Mouse (Mus musculus) urinary bladder, adult 18-20 months (tissue): ENCODE measurements around the gene Ubald2.
A peak's percentile ranks its signal among the peaks of the same experiment; 100 is the strongest.
"Not testable (repeated sequence)": the region's sequence is repeated elsewhere in the genome, so short reads cannot be mapped to it uniquely, and the experiment has no call there.

Experiments used
- DNase-seq, 2 experiments: peaks; one replicate each; pipeline ENCODE4 v3.0.0; 2022; ENCODE audit warnings: low spot score in 2 of 2, mixed read lengths in 2 of 2

Ubald2 gene

DNA sequence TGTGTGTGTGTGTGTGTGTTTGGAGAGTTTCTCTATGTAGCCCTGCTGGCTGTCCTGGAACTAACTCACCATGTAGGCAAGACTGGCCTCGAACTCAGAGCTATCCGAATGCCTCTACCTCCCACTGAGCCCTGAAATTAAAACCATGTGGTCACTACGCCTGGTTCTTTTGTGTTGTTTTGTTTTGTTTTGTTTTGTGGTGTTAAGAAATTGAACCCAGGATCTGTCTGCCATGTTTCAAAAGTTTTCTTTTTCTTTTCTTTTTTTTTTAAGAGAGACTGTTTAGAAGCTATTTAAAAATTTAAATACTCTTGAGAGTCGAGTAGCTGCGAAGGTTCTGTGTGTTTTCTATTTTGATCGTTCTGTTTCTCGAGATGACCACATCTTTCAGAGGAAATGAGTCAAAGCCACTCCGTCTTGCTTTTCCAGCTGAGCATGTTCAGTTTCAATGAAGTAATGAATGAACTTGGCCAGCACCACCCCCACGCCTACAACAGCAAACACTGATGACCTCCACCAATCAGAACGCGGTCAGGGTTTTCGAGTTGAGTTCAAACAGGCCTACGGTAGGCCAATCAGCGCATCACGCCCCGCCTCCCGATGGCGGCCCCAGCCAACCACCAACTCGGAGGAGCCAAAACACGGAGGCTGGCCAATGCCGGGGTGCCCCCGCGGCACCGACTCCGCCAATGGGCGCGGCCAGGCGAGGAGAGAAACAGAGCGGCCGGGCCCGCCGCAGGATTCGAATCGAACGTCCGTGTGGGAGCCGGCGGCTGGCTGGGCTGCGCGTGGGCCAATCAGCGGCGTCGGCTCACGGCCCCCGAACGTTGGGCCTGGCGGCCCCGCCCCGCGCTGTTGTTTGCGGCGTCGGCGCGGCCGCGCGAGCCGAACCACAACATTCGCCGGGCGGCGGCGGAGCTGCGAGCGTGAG, at the start of gene Ubald2:
Gene Ubald2, plus strand, starts transcription at position 739 of the 931 bp plus-strand sequence.
- peak; percentile 94 to 100 for DNase-seq

DNA sequence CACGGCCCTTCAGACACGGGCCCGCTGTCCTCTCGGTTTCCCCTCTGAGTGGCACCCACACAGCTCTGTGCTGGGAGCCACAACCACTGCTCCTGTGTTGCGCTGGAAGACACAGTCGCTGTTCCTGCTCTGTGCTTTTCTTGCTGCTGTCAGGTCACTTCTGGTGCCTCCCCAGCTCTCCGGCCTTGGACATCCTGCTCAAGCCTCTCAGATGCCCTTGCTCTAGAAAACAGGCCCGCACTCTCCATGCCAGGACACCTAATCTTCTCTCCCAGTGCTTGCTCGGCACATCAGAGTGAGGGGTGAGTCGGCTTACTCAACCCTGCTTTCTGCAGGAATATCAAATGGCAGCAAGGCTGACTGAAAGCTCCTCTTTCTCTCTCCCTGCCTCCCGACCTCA, 49.7 kb upstream of the Ubald2 start:
- DNase-seq = no peak

GRCm38 (mm10) chr11:116385999-116386398, 47.9 kb upstream of the Ubald2 start:
- no peak for DNase-seq

GRCm38 (mm10) chr11:116387086-116388071, 46.5 kb upstream of the Ubald2 start:
- DNase-seq = no peak

- DNase-seq = no peak
Measured at GRCm38 (mm10) chr11:116388841-116389480, 44.9 kb upstream of the Ubald2 start.

DNA sequence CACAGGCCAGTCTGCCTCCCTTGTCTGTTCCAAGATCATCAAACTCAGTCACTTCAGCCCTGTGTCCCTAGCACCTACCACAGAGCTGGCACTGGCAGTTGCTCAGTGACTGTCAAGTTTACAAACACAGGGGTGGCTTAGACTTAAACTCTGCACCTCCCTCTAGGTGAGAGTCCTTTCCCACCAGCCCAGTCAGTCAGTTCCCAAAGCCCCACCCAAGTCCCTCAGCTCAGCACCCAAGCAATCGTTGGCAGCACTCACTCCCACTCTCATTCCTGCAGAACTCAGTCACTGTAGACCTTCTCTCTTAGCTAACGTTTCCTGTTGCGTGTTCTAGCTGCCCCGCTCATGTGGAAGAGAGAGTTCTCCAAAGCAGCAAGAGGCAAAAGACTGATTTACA, 39.1 kb upstream of the Ubald2 start:
- no peak for DNase-seq

- DNase-seq = no peak
Measured at GRCm38 (mm10) chr11:116396276-116396933, 37.5 kb upstream of the Ubald2 start.

GRCm38 (mm10) chr11:116396934-116397330, 37.0 kb upstream of the Ubald2 start:
- DNase-seq = no peak

DNA sequence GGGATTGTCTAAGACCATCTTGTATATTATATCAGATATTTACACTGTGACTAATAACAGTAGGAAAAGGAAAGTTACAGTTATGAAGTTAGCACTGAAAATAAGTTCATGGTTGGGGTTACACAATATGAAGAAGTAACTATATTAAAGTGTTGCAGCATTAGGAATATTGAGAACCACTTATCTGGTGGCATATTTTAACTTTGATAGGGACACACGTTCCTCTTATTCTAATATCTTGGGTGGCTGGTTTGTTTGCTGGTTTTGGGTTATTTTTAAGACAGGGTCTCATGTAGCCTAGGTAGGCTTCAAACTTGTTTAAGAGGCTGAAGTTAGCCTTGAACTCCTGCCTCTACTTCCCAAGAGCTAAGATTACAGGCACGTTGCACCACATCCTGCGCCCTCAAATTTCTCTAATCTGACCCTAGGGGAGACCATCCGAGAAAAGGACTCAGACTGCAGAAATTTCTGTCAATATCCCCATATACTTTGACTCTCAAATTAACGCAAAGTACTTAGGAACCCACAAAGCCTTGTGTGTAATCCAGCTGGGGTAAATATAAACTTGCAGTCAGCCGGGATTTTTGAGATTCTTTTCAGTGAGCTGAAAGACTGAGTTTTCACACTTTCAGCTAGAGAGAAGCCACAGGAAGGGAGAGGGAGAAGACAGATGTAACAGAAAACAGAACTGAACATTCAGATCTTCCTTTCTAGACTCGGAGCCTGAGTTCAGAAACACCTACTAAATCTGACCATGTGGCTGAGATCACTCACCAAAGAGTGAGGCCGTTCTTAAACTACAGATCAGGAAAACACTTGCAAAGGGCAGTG, 36.2 kb upstream of the Ubald2 start:
- DNase-seq = no peak

GRCm38 (mm10) chr11:116398348-116398677, 35.6 kb upstream of the Ubald2 start:
- DNase-seq = no peak

GRCm38 (mm10) chr11:116400560-116400959, 33.3 kb upstream of the Ubald2 start:
- DNase-seq = no peak

- DNase-seq = no peak
Measured at GRCm38 (mm10) chr11:116405601-116406000, 28.3 kb upstream of the Ubald2 start.

DNA sequence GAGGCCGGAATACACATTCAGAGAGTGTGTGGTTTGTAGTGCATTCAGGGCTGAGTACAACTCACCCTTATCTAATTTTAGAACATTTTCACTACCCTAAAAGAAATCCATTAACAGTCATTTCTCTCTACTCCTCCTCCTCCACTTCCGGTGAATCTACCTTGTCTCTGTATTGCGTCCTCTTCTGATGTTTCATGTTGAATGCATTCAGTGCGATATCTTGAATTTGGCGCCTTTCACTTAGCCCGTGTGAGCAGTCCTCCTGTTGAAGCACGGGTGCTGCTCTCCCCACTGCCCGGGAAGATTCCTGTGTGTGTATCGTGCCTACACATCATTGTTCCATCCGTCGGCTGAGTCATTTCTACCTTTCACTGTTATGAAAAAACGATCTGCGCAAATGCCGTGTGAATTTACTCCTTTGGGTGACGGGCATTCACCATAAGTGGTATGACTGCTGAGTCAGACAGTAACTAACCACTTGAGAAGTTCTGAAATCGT, 27.6 kb upstream of the Ubald2 start:
- no peak for DNase-seq

DNA sequence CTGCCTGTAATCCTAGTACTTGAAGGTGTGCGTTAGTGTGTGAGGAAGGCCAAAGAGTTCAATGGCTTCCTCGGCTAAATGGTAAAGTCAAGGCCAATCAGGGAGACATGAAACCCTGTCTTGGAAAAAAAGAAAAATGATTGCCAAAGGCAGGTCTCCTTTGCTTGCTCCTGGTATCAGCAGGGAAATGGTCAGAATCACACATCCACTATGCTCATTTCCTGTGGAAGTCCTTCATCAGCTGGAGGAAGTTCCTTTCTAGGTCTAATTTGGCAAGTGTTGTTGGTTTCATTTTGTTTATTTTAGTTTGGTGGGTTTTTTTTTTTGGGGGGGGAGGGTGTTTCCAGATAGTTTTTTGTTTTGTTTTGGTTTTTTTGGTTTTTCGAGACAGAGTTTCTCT, 24.9 kb upstream of the Ubald2 start:
- DNase-seq = no peak

DNA sequence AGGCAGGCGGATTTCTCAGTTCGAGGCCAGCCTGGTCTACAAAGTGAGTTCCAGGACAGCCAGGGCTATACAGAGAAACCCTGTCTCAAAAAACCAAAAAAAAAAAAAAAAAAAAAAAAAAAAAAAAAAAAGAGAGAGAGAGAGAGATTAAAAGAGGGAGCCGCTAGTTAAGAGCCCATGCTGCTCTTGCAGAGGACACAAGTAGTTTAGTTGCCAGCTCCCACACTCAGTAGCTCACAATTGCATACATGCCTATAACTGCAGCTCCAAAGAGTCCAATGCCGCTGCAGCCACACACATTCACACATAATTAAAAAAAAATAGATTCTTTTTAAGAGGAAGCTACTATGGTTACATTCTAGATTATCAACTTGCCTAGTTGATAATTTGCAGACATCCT, 23.5 kb upstream of the Ubald2 start:
- DNase-seq = not testable (repeated sequence)

DNA sequence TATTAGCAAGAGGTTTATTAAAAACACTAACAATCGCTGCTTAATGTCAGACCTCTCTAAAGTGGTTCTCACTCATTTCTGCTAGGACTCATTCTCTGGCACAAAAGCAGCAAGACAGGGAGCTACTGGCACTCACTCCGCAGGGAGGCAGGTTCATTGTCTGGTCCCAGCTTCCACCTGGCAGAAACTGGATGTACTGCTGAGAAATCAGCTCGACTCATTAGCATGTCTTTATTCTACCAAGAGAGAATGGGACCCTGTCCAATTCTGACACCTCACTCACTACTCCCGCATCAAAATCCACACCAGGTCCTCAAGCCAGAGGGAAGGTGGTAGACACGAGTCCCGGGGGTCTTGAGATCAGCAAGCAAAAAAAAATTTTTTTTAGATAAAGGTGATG, 22.3 kb upstream of the Ubald2 start:
- DNase-seq = no peak

DNA sequence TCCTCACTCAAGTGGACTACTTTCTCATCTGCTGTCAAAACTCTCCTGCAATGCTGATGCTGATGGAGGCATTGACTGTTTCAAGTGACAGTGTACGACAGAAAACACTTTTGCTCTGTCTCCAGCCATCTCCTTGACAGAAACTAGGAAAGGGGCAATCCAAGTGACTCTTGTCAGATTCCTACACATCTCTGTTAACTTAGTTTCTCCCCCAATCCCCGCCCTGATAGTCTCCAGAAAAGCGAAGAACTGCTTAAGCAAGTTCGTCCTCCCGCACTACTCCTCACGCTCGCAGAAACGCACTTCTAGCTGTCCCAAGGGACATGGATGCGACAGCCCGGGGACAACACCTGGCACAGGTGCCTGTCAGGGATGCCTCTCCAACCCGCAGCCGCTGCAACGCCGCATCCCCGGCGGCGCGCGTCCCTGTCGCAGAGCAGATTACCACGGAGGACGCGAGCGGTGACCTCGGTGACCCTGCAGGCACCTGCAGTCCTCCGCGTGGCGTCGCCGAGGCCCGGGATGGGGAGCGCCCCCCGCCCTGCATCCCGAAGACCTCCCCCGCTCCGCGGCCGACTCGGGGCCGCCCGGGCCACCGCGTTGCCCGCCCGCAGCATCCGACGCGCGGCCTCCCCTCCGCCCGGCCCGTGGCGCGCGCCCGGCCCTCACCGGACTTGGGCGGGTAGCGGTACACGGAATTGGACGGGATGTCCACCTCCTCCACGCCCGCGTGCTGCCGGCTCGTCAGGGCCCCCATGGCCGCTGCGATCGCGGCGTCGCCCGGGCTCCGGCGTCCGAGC, 21.7 kb upstream of the Ubald2 start:
- DNase-seq = no peak

DNA sequence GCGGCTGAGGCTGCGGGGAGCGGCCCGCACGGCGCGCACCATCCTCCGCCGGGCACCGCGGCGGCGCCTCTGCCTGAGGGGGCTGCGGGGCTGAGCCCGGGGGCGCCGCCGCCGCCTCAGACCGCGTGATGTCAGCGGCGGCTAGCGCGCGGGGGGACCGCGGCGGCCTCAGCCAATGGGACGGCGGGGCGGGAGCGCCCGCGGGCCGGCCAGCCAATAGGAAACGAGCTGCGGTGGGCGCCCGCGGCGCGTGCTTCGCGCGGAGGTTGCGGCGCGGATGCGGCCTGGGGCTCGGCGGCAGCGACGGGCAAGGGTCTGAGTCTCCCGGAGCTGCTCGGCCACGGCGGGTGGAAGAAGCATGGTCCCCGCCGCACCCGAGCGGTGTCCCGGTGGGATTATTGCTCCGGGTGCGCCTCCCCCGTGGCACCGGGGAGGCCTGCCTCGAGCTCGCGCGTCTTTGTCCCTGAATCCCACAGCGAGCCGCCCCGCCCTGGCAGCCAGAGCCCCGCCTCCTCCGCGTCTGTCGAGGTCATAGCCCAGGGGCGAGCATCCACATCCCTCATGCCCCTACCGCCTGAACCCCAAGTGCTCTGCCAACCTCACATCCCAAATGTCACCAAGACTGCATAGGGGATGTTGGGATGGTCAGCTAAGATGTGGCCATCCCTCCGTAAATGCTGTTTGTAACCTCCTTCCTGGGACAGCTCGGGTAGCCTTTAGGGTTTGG, 20.8 kb upstream of the Ubald2 start, which contains the start of gene Rnf157:
Gene Rnf157, minus strand, starts transcription at position 129 of the 727 bp plus-strand sequence.
- peak in 1 of 2 experiments; percentile 53 for DNase-seq

DNA sequence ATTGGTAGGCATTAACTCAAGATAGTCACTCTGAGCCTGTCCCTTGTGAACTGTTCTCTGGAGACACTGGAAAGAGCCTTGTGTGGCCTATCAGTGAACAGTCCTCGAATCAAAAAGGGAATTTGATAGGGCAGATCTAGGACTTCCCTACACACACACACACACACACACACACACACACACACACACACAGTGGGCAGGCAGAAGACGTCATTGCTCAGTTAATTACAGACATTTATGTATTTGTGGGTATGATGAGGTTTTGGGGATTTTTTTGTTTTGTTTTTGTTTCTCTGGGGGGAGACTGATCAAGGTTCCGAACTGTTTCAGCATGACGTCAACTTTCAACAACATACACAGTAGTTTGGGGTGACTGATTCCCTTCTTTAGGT, 20.3 kb upstream of the Ubald2 start:
- no peak for DNase-seq
